In genomic region chr4:129130755-129131303, GRCm38 (mm10) we compare ENCODE assay signal across 8 mouse cellular contexts. TPM values are rescaled to one million over a fixed set of nuclear protein-coding genes. Genes with fewer than 3 reads are reported as not detected.
A peak's percentile ranks its signal among the peaks of the same experiment; 100 is the strongest.
DNase-seq lines count a peak whose midpoint lies in the region; ATAC-seq and TF ChIP-seq lines count a peak whose summit lies in the region.

No protein-coding gene starts in this region.

- no peak for TF ChIP-seq POLR2A in spleen, adult 2 months (IDR thresholded peaks at IDR 0.05; ENCODE audit: low read depth, low read length)

- 4% methylated on average over 16 of the region's 17 CpGs for WGBS in spleen, adult 2 months
- 9% methylated on average over 16 of the region's 17 CpGs for WGBS in forebrain, embryonic 14.5 days
- WGBS in midbrain, embryonic 15.5 days, result 9% methylated on average over 17 of the region's 17 CpGs

- H3K27ac ChIP-seq in spleen, adult 2 months (ENCODE audit: insufficient read depth, low read length), result no peak overlapping the region
- H3K27ac ChIP-seq in forebrain, embryonic 14.5 days (ENCODE audit: low read depth, low read length), result no peak overlapping the region
- no peak overlapping the region for H3K27ac ChIP-seq in midbrain, embryonic 15.5 days

- H3K27me3 ChIP-seq in spleen, adult 2 months (ENCODE audit: control insufficient read depth, insufficient read depth, low read length), result peaks cover 2% of the 10 kb centered on the region
- peaks cover 6% of the 10 kb centered on the region for H3K27me3 ChIP-seq in forebrain, embryonic 14.5 days (replicated peaks; ENCODE audit: control insufficient read depth, insufficient read depth, low read length)
- peaks cover 10% of the 10 kb centered on the region for H3K27me3 ChIP-seq in midbrain, embryonic 15.5 days (replicated peaks)

- H3K4me3 ChIP-seq in spleen, adult 2 months (ENCODE audit: extremely low read depth, insufficient read depth, insufficient read length), result peak overlapping the region; percentile 46; the same call in 1 of the 2 replicates
- H3K4me3 ChIP-seq in forebrain, embryonic 14.5 days (ENCODE audit: low read depth, low read length), result no peak overlapping the region
- H3K4me3 ChIP-seq in midbrain, embryonic 15.5 days, result peak overlapping the region; percentile 7; the same call in 1 of the 2 replicates

- peak; percentile 29 to 43 for DNase-seq in spleen, adult 2 months (ENCODE audit: low read depth in 1 of 2, low spot score in 2 of 2)
- DNase-seq in spleen, postnatal 10 days (ENCODE audit: low spot score in 2 of 2), result no peak
- no peak for DNase-seq in forebrain, embryonic 14.5 days (ENCODE audit: low spot score)
- DNase-seq in kidney, postnatal 14 days, result peak; percentile 53
- DNase-seq in frontal cortex, postnatal 10 days (ENCODE audit: low spot score in 2 of 2), result no peak
- DNase-seq in right cerebral cortex, postnatal 36 days (ENCODE audit: low spot score in 2 of 2), result no peak
- no peak for DNase-seq in spleen, adult 12 weeks (ENCODE audit: low spot score)

- TF ChIP-seq CTCF in spleen, adult 2 months (IDR thresholded peaks at IDR 0.05; ENCODE audit: extremely low read depth, insufficient read depth, insufficient read length, insufficient replicate concordance), result no peak

- peaks cover 4% of the 10 kb centered on the region; the same call in 1 of the 2 replicates for H3K4me1 ChIP-seq in spleen, adult 2 months (ENCODE audit: control insufficient read depth, insufficient read depth, insufficient read length)
- H3K4me1 ChIP-seq in forebrain, embryonic 14.5 days (ENCODE audit: control insufficient read depth, insufficient read depth, low read length), result peaks cover 19% of the 10 kb centered on the region; the same call in 1 of the 2 replicates
- H3K4me1 ChIP-seq in midbrain, embryonic 15.5 days, result peaks cover 33% of the 10 kb centered on the region

- peak overlapping the region; percentile 24 for H3K4me2 ChIP-seq in forebrain, embryonic 14.5 days (ENCODE audit: low read length)
- H3K4me2 ChIP-seq in midbrain, embryonic 15.5 days, result peak overlapping the region; percentile 29

- H3K9me3 ChIP-seq in forebrain, embryonic 14.5 days (replicated peaks; ENCODE audit: control insufficient read depth, low read length), result no peaks in the 10 kb centered on the region
- H3K9me3 ChIP-seq in midbrain, embryonic 15.5 days, result no peaks in the 10 kb centered on the region

- no peaks in the 10 kb centered on the region for H3K36me3 ChIP-seq in spleen, adult 2 months (ENCODE audit: control insufficient read depth, insufficient read depth, low read length)
- no peaks in the 10 kb centered on the region for H3K36me3 ChIP-seq in forebrain, embryonic 14.5 days (ENCODE audit: control insufficient read depth, insufficient read depth, low read length)
- H3K36me3 ChIP-seq in midbrain, embryonic 15.5 days (replicated peaks), result no peaks in the 10 kb centered on the region

- H3K9ac ChIP-seq in forebrain, embryonic 14.5 days (ENCODE audit: low read length), result peak overlapping the region; percentile 32; the same call in 1 of the 2 replicates
- H3K9ac ChIP-seq in midbrain, embryonic 15.5 days, result no peak overlapping the region

- ATAC-seq in forebrain, embryonic 14.5 days, result peak; percentile 24; the same call in 1 of the 2 replicates
- ATAC-seq in midbrain, embryonic 15.5 days (replicated peaks), result peak; percentile 58

RNA-seq across cellular contexts. Expression of gene Fndc5, which starts 6.0 kb away (rescaled TPM):
- 0.58 and 0.70 TPM in 2 replicates for polyA plus RNA-seq in spleen, adult 2 months (2012; rRNA removed)
- 1.3 and 1.7 TPM in 2 replicates for polyA plus RNA-seq in forebrain, embryonic 14.5 days (2014; fragmentation: Nextera tagmentation; extraction: Ambion mirVana)
- polyA plus RNA-seq in midbrain, embryonic 15.5 days (2015; fragmentation: Nextera tagmentation; extraction: Ambion mirVana), result 7.0 and 7.8 TPM in 2 replicates

RNA-seq across cellular contexts. Expression of gene Hpca, which starts 9.0 kb away (rescaled TPM):
- 0.05 TPM in 1 of 2 replicates, not detected in the other for polyA plus RNA-seq in spleen, adult 2 months (2012; rRNA removed)
- polyA plus RNA-seq in forebrain, embryonic 14.5 days (2014; fragmentation: Nextera tagmentation; extraction: Ambion mirVana), result 16.8 and 23.1 TPM in 2 replicates
- polyA plus RNA-seq in midbrain, embryonic 15.5 days (2015; fragmentation: Nextera tagmentation; extraction: Ambion mirVana), result 76.7 and 78.1 TPM in 2 replicates

RNA-seq across cellular contexts. Expression of gene Tmem54, which starts 25.5 kb away (rescaled TPM):
- polyA plus RNA-seq in spleen, adult 2 months (2012; rRNA removed), result 0.60 TPM in 1 of 2 replicates, not detected in the other
- polyA plus RNA-seq in forebrain, embryonic 14.5 days (2014; fragmentation: Nextera tagmentation; extraction: Ambion mirVana), result not detected in 2 replicates
- polyA plus RNA-seq in midbrain, embryonic 15.5 days (2015; fragmentation: Nextera tagmentation; extraction: Ambion mirVana), result not detected in 2 replicates

RNA-seq across cellular contexts. Expression of gene S100pbp, which starts 58.7 kb away (rescaled TPM):
- polyA plus RNA-seq in spleen, adult 2 months (2012; rRNA removed), result 14.7 and 16.3 TPM in 2 replicates
- polyA plus RNA-seq in forebrain, embryonic 14.5 days (2014; fragmentation: Nextera tagmentation; extraction: Ambion mirVana), result 9.7 and 11.8 TPM in 2 replicates
- polyA plus RNA-seq in midbrain, embryonic 15.5 days (2015; fragmentation: Nextera tagmentation; extraction: Ambion mirVana), result 21.8 and 24.4 TPM in 2 replicates

RNA-seq across cellular contexts. Expression of gene Yars, which starts 58.7 kb away (rescaled TPM):
- 8.6 and 10.9 TPM in 2 replicates for polyA plus RNA-seq in spleen, adult 2 months (2012; rRNA removed)
- polyA plus RNA-seq in forebrain, embryonic 14.5 days (2014; fragmentation: Nextera tagmentation; extraction: Ambion mirVana), result 110 and 126 TPM in 2 replicates
- polyA plus RNA-seq in midbrain, embryonic 15.5 days (2015; fragmentation: Nextera tagmentation; extraction: Ambion mirVana), result 114 and 116 TPM in 2 replicates

Comparison
In these comparisons a context has a peak if more than half of its experiments do, and no peak if none do; other contexts are left out.
1. DNase-seq: peak in spleen, adult 2 months (2 of 2) and kidney, postnatal 14 days (single experiment); none in spleen, postnatal 10 days (0 of 2), forebrain, embryonic 14.5 days (single experiment), frontal cortex, postnatal 10 days (0 of 2), right cerebral cortex, postnatal 36 days (0 of 2) and spleen, adult 12 weeks (single experiment).
2. RNA of gene Hpca, which starts 9.0 kb away (polyA plus RNA-seq): 76.7 to 78.1 TPM in midbrain, embryonic 15.5 days and 16.8 to 23.1 TPM in forebrain, embryonic 14.5 days; 0.05 TPM in spleen, adult 2 months; every median in the first group is over 10 times any median in the second.